Mouse (Mus musculus) layer of hippocampus, adult 8-10 months (tissue): ENCODE results near the gene Ssh1. TPM values are rescaled to one million over a fixed set of nuclear protein-coding genes. Genes with fewer than 3 reads are reported as not detected.

ENCODE experiments used
- DNase-seq, 2 experiments: peaks; one replicate each; pipeline ENCODE4 v3.0.0; 2022; ENCODE audit warnings: low spot score in 2 of 2
- total RNA-seq, 4 experiments: library from RNA; stranded (reverse); gene quantifications; 2 replicates each; pipeline ENCODE4 v1.2.4; 2022

Ssh1 gene
- total RNA-seq, 4 experiments from 2014 or later: 27.9 to 32.3 (median 29.3) TPM

DNA sequence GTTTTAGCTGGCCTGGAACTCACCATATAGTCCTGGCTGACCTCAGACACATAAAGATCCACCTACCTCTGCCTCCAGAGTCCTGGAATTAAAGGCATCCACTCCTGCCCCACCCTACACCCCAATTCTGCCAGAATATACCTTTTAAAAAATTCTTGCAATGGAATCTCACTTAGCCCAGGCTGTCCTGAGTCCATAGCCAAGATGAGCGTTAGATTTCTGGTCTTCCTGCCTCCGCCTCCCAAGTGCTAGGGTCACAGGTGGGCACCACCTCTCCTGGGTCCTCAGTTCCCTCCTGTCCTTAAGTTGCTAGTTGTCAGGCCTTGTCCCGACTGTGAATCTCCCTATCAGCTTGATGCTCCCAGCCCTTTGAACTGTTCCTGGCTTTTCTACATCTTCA, 61.4 kb downstream of the Ssh1 start:
- DNase-seq: no peak

DNA sequence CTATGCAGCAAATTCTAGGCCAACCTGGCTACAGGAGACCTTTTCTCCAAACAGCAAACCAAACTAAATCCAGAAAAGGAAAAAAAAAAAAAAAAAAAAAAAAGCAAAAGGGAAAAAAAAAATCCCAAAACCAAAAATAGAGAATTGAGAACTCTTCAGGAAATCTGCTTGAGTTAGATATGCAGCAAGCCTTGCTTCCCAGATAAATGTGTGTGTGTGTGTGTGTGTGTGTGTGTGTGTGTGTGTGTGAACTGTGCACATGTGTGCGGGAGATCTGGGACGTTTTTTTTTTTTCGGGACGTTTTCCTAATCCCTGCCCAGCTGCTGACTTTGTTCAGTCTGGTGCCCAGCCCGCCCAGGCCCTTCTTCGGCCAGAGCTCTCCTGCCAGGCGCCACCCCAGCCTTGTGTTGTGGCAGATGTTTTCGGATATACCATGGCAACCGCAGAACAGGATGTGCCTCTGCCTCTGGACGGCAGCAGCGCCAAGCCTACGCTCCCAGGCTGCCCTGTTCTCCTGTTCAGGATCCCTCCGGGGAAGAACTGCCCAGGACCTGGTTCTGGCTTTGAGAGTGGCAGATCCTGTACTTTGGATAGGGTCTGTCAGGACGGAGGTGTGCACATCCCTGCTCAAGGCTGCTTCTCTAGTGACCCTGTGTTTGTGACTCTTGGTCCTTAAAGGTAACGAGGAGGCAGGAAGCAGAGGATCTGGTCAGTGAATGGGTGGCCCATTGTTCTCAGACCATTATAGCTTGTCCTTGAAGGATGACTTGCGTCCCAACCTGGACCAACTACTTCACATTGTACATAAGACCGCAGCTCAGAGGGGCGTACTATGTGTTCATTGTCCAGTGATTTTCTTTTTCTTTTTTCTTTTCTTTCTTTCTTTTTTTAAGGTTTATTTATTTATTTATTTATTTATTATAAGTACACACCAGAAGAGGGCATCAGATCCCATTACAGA, 62.8 kb downstream of the Ssh1 start:
- no peak for DNase-seq

DNA sequence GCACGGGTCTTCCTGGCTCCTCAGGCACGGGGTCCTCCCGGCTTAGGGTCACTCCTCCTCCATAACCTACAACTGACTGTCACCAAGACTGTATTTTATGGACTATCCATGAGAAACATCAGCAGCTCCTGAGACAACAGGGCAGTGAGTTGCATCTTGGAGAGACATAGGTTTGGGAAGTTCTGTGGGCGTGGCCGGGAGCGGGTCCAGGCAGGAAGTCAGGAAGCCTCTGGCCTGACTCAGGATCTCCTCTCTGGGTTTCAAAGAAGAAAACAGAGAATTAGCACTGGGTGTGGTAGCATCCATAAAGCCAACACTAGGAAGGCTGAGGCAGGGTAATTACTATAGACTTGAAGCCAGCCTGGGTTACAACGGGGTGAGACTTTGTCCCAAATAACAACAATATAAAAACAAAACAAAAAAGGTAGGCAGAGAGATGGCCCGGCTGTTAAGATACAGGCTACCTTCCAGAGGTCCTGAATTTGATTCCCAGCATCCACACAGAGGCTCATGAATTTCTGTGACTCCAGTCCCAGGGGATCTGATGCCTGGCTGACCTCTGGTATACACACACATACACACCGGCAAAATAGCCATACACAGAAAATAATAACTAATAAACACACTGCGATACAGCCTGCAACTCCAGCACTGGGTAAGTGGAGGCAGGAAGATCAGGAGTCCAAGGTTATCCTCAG, 63.6 kb downstream of the Ssh1 start:
- DNase-seq: no peak

DNA sequence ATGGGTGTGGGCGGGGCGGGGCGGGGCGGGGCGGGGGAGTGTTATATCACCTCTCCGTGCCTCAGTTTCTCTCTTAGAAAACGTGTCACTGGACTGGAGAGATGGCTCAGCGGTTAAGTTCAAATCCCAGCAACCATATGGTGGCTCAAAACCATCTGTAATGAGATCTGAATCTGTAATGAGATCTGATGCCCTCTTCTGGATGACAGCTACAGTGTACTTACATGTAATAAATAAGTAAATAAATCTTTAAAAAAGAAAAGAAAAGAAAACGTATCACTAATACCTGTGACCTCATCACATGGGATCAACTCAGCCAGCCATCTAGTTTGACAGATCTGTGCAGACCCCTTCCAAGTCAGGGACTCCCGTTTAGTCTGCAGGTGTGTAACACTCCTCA, 64.2 kb downstream of the Ssh1 start:
- DNase-seq: no peak

DNA sequence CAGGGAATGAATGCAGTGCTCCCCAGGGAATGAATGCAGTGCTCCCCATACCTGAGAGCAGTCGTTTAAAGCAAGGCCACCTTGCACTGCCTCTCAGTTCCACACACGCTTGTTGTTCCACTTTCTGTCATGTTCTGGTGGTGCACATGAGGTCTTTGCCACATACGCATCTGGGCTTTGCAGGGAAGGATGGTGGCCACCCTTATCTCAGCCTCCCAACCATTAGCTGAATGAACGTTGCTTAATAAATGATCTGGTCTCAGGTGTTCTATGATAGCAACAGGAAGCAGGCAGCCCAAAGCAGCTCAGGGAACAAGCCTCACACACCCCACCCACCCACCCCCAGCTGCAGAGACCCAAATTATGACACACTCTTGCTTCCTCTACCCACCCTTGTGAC, 69.1 kb downstream of the Ssh1 start:
- no peak for DNase-seq

DNA sequence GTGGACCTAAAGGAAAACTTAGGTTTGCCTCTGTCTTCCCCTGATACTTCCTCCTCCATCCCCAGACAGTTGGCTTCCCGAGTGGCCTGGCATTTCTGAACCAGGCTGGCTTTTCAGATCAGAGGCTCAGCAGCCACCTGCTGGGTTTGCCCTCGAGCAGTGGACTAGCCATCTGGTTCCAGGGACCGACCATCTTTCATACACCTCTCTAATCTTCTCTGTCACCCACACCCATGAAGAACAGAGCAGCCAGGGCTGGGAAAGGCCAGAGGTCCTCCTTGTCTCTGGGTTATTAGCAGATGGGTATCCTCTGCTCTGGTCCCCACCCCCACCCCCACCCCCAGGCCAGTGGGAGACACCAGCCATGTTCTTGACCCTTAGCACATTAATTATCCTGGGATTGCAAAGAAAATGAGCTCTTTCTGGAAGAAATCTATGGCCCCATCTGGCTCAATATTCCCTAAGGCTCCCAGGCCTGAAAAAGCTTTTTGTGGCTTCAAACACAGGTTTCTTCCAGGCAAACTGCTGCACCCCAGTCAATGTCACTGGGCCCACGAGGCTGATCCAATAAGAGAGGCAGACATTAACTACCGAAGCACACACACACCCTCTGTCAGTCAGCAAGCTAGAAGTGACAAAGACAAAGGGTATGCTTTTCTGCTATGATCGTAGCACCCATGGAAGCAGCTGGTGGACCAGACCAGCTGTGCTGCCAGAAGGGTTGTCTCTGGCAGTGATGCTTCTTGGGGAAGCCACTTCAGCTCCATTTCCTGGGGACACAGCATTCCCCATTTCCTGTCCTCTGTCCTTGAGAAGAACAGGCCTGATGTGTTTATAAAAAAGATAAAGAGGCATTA, 72.2 kb downstream of the Ssh1 start:
- no peak for DNase-seq

DNA sequence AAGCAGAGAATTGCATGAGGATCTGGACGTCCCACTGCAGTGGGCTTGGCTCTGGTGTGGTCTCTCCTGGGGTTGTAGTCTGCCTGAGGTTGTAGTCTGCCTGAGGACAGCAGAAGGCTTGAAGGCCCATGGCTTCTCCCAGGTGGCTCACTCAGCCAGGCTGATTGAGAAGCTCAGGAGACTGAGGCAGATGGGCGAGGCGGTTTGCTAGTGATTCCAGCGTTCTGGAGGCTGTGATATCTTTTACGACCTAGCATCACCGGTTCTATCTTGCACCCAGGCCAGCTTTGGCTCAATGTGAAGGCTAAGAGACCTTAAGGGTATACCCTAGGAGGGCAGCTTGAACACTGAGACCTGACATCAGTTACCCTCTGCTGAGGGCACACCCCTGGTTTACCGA, 74.6 kb downstream of the Ssh1 start:
- no peak for DNase-seq

DNA sequence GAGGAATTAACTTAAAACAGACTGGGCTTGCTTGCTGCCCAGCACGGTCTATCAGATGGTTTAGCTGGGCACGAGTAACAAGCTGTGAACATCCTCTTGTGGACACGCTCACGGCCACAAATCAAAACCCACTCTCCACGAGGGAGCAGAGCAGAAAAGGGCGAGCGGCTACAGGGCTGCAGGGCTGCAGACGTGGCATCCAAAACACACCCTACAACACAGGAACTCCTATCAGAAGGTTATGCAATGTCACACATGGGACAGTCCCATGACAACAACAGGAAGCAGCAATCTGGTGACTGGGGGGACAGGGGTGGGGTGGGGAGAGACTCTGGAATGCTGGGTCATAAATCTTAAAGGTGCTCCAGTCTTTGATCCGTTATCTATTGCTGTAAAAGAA, 75.0 kb downstream of the Ssh1 start:
- DNase-seq: no peak

DNA sequence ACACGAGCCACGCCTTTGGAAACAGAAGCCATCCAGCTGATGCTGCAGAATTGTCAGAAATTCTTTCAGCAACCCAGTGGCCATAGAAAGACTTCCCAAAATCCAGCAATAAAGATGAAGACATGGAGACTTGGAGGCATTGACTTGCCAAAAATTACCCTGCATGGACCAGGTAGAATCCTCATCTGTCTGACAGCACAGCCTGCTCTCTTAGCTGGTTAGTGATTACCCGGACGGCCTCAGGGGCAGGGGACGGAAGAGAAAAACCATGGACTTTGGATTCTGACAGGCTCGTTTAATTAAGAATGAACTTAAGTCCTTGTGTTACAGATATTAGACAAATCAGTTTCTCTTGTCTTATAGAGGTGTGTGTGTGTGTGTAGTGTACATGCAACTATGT, 83.0 kb downstream of the Ssh1 start:
- DNase-seq: no peak

DNA sequence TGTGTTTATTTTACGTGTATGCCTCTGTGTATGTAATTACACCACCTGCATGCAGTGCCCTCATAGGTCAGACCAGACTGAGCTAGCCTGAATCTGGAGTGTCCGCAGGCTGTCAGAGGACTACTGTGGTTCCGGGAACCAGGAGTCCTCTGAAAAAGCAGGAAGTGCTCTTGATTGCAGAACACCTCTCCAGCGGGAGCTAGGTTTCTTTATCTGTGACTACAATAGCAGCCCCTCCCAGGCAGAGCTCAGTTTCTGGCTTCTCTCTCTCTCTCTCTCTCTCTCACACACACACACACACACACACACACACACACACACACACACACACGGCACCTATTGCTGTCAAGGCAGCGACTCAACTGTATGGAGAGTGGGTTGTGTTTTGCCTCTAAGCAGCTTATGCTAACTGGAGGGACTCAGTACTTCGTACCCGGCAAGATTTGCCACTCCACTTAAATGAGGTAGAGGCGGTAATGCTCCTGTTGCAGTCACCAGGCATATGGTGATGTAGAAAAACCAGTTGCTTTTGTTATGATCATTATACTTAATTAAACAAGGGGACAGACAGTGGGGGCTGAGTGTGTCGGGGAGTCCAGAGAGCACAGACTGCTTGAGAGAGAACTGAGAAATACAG, 83.5 kb downstream of the Ssh1 start:
- peak in 1 of 2 experiments; percentile 20 for DNase-seq

DNA sequence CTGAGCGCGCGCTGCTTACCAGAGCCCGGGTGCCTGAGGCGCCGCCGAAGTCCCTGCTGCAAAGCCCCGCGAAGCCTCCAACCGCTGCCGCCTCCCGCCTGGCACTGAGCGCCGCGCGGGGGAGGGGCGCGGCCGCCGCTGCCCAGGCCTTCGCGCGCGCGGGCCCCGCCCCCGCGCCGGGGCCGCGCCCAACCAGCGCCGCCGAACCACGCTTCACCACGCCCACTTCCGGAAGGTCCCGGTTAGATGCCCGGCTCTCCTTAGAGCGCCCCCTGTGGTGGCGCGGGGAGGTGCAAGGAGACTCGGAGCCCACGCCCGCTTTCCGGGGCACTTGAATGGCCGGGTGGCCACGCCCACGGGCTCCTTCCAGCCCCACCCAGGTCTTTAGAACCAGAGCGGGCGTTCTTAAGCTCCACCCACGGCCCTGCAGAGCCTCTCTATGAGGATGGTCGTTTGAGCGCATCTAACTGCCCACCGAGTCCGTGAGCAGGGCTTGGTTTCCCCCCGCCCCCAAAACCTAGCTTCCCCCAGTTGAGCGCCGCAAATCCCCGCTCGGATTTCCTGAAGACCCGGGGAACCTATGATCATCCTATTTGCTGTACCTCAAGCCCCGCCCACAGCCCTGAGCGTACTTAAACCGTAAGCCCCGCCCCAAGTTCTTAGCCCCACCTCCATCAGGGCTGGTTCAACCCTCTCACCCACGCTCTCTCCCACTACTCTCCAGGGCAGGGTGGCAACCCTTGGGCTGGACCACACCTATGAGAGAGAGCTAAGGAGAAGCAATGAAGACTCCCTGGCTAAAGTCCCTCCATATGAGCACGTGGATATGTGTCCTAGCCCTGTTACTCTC, 84.9 kb downstream of the Ssh1 start, which contains the start of gene Coro1c:
TSS of gene Coro1c (minus strand) at position 167 of the 850 bp plus-strand sequence.
- DNase-seq: peak; percentile 95 to 99

DNA sequence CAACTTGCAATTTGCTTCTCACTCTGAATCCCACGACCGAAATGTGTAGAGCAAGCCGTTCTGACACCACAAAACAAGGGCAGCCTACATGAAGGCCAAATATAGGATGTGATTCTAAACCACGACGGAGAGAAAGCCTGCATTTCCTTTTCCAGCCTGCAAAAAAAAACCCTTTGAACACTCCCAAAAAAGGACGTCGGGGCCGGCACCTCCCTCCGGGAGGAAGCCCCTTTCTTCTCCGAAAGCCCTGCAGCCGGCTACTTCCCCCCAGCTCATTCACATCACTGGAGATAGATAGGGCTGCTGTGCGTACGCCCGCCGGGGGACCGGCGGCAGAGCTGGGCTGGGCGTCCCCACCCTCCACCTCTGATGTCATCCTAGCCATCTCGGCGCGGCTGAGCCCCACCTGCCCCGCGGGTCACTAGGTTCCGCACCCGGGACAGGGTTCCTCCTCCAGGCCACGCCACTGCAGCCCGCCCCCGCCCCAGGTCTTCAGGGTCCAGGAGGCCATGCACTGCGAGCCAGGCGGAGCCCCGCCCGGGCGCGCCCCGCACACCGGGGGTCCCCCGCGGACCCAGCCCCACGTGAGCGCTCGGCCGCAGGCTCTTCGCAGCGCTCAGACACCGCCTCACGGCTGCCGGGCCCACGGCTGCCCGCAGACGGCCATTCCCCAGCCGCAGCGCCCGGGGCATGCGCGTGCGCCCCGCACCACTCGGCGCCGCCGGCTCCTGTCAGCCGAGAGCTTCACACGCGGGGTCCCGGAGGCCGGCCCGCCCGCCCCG, 85.7 kb downstream of the Ssh1 start:
- peak in 1 of 2 experiments; percentile 31 for DNase-seq

DNA sequence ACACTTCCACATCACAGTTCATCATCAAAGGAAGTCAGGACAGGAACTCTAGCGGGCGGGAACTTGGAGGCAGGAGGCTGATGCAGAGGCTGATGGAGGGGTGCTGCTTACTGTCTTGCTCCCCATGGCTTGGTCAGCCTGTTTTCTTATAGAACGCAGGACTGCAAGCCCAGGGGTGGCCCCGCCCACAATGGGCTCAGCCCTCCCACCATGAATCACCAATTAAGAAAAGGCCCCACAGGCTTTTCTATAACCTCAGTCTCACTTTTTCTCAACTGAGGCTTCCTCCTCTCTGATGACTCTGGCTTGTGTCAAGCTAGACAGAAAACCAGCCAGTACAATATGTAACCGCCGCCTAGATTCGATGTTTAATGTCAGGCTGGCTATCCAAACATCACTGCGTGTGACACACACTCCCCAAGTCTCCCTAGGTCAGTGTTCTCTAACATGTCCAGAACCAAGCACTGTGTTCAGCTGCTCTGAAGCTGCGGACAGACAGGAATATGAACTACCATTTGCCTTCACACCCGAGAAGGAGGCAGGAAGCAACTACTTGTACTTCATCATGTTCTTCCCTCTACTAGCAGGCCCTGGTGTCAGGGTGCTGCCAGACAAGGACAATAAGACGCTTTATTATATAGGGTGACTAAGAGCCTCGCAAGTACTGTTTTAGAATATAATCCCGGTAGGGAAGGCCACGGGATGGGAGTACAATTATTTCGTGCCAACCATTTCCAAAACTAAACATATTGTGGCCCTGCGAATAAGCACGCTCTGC, 86.5 kb downstream of the Ssh1 start:
- no peak for DNase-seq

DNA sequence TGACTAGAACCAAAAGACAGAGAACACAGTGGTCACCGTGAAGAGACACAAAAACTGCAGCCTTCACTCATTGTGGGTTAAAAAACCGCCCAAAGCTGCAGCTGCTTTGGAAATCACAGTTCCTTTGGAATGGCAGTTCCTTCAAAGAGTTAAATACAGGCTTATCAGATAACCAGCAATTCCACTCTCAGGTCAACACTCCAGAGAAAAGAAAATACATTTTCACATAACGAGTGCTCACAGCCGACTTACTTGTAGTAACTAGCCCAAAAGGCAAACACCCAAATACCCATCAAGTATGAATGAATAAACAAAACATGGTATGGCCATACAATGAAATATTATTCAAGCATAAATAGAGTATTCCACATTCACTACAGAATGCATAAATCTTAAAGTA, 88.7 kb downstream of the Ssh1 start:
- no peak for DNase-seq

DNA sequence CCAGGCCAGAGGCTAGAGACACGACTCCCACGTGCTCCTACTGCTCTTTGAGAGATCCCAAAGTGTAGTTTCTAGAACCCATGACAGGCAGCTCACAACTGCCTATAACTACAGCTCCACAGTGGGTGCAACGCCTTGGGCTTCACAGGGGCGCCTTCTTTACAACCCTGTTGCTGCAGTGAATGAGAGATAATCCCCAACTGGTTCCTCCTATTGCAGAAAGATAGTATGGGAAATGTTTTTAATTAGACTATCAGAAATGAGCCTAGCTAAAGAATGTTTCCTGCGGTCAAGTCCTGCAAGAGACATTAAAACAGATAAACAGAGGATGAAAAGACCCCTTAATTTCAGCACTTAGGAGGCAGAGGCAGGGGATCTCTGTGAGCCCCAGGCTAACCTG, 90.7 kb downstream of the Ssh1 start:
- no peak for DNase-seq

DNA sequence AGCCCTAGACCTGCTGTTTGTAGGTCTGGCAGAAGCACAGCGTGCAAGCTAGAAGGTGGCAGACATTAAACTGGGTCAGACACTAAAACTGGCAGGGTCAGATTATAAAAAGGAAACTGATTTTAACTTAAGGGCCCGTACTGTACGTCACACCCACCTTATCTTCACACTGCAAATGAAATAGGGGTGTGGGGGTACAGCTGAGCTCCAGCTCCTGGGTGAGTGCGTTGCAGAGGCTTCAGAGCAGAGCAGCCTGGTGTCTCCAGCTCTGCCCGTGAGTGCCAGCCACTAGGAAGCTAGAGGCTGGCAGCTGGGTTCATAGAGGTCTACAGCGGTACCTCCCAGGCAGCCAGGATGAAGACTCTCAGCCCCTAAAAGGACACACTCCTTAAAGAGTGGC, 91.7 kb downstream of the Ssh1 start:
- no peak for DNase-seq

DNA sequence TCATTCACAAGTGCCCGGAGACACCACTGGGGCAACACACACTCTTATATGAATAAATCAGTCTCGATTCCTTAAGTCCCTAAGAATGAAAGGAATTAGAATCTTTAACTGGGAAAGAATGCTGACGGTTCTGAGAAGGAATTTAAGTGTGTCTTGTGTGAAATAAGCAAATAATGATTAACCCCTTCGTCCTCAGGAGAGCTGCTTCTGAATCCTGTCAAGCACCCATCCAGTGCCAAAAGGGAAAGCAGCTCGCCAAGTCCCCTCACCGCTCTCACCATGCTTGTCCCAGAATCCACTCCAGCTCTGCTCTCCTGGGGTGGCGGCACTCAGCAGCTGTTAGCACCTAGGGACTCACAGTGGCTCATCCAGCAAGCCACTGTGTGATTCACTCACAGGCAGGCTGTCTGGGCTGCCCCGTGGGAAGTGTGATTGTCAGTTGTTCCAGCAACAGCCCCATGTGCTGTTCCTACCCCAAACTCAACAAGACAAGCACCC, 92.6 kb downstream of the Ssh1 start:
- DNase-seq: peak in 1 of 2 experiments; percentile 33

DNA sequence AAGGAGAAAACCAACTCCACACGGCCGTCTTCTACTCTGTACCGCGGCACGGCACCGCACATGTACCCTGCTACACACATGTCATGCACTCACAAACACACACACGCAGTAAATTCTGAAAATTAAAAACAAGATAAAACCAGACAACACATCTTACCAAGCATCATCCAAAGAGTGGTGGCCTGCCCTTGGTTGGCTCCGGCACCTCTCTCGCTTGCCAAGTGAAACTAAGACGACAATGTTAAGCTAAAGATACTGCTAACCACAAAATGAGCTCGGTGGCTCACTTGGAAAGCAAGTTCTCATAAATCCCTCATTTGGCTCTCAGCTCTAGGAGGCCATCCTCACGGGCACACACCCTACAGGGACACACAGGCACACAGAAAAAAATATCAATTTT, 94.2 kb downstream of the Ssh1 start:
- DNase-seq: no peak
